Mouse (Mus musculus) megakaryocyte, embryonic 14.5 days (primary cell): ENCODE results near the gene Ifrd2.

Experiments used
- FLI1 ChIP-seq: IDR thresholded peaks from 2 replicates; pipeline ENCODE4 v1.6.1; 2012; ENCODE audit warnings: low read length, inconsistent platforms, mixed read lengths
- GATA1 ChIP-seq: IDR thresholded peaks from 3 replicates; pipeline ENCODE4 v1.6.1; 2012; ENCODE audit warnings: mixed read lengths, low read length, inconsistent platforms, borderline replicate concordance

DNA sequence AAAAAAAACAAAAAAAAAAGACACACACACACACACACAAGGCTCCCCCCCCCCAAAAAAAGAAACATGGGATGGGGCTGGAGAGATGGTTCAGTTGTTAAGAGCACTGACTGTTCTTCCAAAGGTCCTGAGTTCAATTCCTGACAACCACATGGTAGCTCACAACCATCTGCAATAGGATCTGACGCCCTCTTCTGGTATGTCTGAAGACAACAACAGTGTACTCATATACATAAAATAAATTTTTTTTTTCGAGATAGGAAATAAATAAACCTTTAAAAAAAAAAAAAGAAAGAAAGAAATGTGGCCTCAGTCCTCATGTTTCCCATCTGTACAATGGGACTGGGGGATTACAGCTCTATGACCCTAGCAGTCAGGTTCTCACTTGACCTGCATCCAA lies 30.0 kb downstream of the Ifrd2 start:
- TF ChIP-seq GATA1 (no peak), FLI1 (no peak)
